Mouse (Mus musculus) erythroblast, embryonic 14.5 days (primary cell): ENCODE data around the gene Klrk1. TPM values are rescaled to one million over a fixed set of nuclear protein-coding genes. Genes with fewer than 3 reads are reported as not detected.

ENCODE experiments used
- H3K27me3 ChIP-seq: 2 replicates; pipeline ENCODE4 v1.6.1; 2012; ENCODE audit warnings: inconsistent platforms; ENCODE audit not compliant: control insufficient read depth
- H3K36me3 ChIP-seq: 2 replicates; pipeline ENCODE4 v1.6.1; 2012; ENCODE audit warnings: mild to moderate bottlenecking, inconsistent platforms; ENCODE audit not compliant: control insufficient read depth
- H3K4me1 ChIP-seq: 2 replicates; pipeline ENCODE4 v1.6.1; 2012; ENCODE audit warnings: inconsistent platforms; ENCODE audit not compliant: control insufficient read depth
- H3K4me3 ChIP-seq: replicated peaks from 2 replicates; pipeline ENCODE3; 2012; ENCODE audit warnings: moderate library complexity, mild to moderate bottlenecking, inconsistent platforms
- H3K9me3 ChIP-seq: 2 replicates; pipeline ENCODE4 v1.6.1; 2012; ENCODE audit warnings: low read length, inconsistent platforms, mixed read lengths; ENCODE audit not compliant: control insufficient read depth
- GATA1 ChIP-seq: IDR thresholded peaks from 2 replicates; pipeline ENCODE4 v1.6.1; 2012; ENCODE audit warnings: low read length, inconsistent platforms, mixed read lengths
- TAL1 ChIP-seq: IDR thresholded peaks from 3 replicates; pipeline ENCODE4 v1.6.1; 2012; ENCODE audit warnings: low read length, inconsistent platforms, mixed read lengths
- polyA plus RNA-seq: library from polyadenylated mRNA; stranded (reverse); fragments of >175 nt; gene quantifications from 2 replicates; pipeline ENCODE4 v1.2.3, GENCODE M21; 2012

Klrk1 gene
- polyA plus RNA-seq, 1 experiment: not detected

- no peak for TF ChIP-seq GATA1
- no peak for TF ChIP-seq TAL1
- no peaks in the 10 kb centered on the region for H3K4me1 ChIP-seq
- H3K9me3 ChIP-seq: no peaks in the 10 kb centered on the region
- no peaks in the 10 kb centered on the region for H3K27me3 ChIP-seq
- no peaks in the 10 kb centered on the region for H3K36me3 ChIP-seq
- no peak within 1 kb of the TSS for H3K4me3 ChIP-seq
Measured at GRCm38 (mm10) chr6:129577605-129578004, 46.1 kb downstream of the Klrk1 start, which contains the start of gene Klre1. Gene Klre1 (plus strand): TSS chr6:129577905.

GRCm38 (mm10) chr6:129575315-129575714 lies 48.3 kb downstream of the Klrk1 start:
- no peaks in the 10 kb centered on the region for H3K4me1 ChIP-seq
- H3K9me3 ChIP-seq: no peaks in the 10 kb centered on the region
- TF ChIP-seq GATA1 (no peak), TAL1 (no peak)
- no peak overlapping the region for H3K4me3 ChIP-seq
- no peaks in the 10 kb centered on the region for H3K36me3 ChIP-seq
- no peaks in the 10 kb centered on the region for H3K27me3 ChIP-seq

GRCm38 (mm10) chr6:129565257-129565656 lies 58.4 kb downstream of the Klrk1 start:
- TF ChIP-seq GATA1 (no peak), TAL1 (no peak)
- no peaks in the 10 kb centered on the region for H3K27me3 ChIP-seq
- no peak overlapping the region for H3K4me3 ChIP-seq
- peaks cover 10% of the 10 kb centered on the region for H3K4me1 ChIP-seq
- H3K36me3 ChIP-seq: no peaks in the 10 kb centered on the region
- H3K9me3 ChIP-seq: no peaks in the 10 kb centered on the region

Other genes starting within 250 kb of the Klrk1 start
- gene Clec12b, start 238.0 kb downstream of the Klrk1 start, polyA plus RNA-seq: not detected in 2 replicates
- not detected in 2 replicates for gene Clec1b, start 226.6 kb downstream of the Klrk1 start, polyA plus RNA-seq
- gene Clec9a, start 215.0 kb downstream of the Klrk1 start, polyA plus RNA-seq: not detected in 2 replicates
- not detected in 2 replicates for gene Clec1a, start 171.9 kb downstream of the Klrk1 start, polyA plus RNA-seq
- not detected in 2 replicates for gene Olr1, start 116.7 kb downstream of the Klrk1 start, polyA plus RNA-seq
- not detected in 2 replicates for gene Tmem52b, start 111.3 kb downstream of the Klrk1 start, polyA plus RNA-seq
- gene Gabarapl1, start 90.7 kb downstream of the Klrk1 start, polyA plus RNA-seq: 5.3 and 7.9 TPM in 2 replicates
- not detected in 2 replicates for gene Klre1, start 46.0 kb downstream of the Klrk1 start, polyA plus RNA-seq
- not detected in 2 replicates for gene Klrd1, start 32.1 kb downstream of the Klrk1 start, polyA plus RNA-seq
- gene Klrc3, start 19.5 kb upstream of the Klrk1 start, polyA plus RNA-seq: not detected in 2 replicates
- gene Klrc2, start 36.8 kb upstream of the Klrk1 start, polyA plus RNA-seq: not detected in 2 replicates
- gene Klrc1, start 55.1 kb upstream of the Klrk1 start, polyA plus RNA-seq: not detected in 2 replicates
- gene Klri1, start 93.3 kb upstream of the Klrk1 start, polyA plus RNA-seq: not detected in 2 replicates
- not detected in 2 replicates for gene Klri2, start 116.6 kb upstream of the Klrk1 start, polyA plus RNA-seq
- gene Gm156, start 160.4 kb upstream of the Klrk1 start, polyA plus RNA-seq: not detected in 2 replicates
- not detected in 2 replicates for gene Gm17631, start 238.8 kb upstream of the Klrk1 start, polyA plus RNA-seq